Mouse (Mus musculus): ENCODE measurements around the gene Ces1g. TPM values are rescaled to one million over a fixed set of nuclear protein-coding genes. Genes with fewer than 3 reads are reported as not detected.

The Ces1g gene
- total and polyA plus RNA-seq, 2 experiments from 2014 or later: not detected

DNA sequence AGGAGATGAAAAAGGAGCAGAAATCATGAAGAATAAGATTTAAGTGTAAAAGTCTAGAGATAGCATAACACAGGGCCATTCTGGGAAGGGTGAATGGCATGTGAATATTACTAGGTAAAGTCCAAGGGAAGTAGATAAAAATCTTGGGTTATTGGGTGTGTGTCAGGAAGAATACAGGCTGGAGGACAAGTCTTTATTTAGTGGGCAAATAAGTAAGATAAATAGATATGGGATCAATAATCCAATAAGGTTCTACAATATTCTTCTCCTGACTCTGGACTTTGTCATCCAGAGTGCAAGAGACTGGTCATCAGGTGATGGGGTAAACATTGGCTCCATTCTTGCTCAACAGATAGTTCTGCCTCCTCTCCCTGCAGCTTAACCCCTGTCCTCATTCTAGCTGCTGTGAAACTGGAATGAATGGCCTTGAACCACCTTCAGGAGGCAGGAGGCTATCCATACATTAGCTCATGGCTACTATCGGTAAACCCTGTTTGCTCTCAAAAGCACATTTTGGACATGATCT, 84.6 kb downstream of the Ces1g start:
- ATAC-seq (ENCODE audit: insufficient read depth, low read depth): no peak
- no peaks in the 10 kb centered on the region for H3K9me3 ChIP-seq (replicated peaks; ENCODE audit: control insufficient read depth, low read length)
- no peak overlapping the region for H3K9ac ChIP-seq (replicated peaks; ENCODE audit: low read depth, low read length)
- no peaks in the 10 kb centered on the region for H3K4me1 ChIP-seq (ENCODE audit: control insufficient read depth, insufficient read depth)
- TF ChIP-seq EP300 (IDR thresholded peaks at IDR 0.05; ENCODE audit: low read depth) (no peak), CTCF (IDR thresholded peaks at IDR 0.05; ENCODE audit: low read depth) (no peak)
- no peaks in the 10 kb centered on the region for H3K27me3 ChIP-seq (ENCODE audit: control insufficient read depth, insufficient read depth, low read length)
- WGBS: 90% methylated on average over 1 of the region's 1 CpGs
- no peak for DNase-seq (ENCODE audit: low spot score)
- no peak overlapping the region for H3K27ac ChIP-seq (ENCODE audit: low read depth)
- no peak overlapping the region for H3K4me3 ChIP-seq (ENCODE audit: low read depth, low read length)
- H3K36me3 ChIP-seq (replicated peaks; ENCODE audit: control insufficient read depth, insufficient read depth, low read length): no peaks in the 10 kb centered on the region
- no peak overlapping the region for H3K4me2 ChIP-seq (ENCODE audit: low read depth, low read length)

Other genes starting within 250 kb of the Ces1g start
- gene Ces1c, start 206.0 kb downstream of the Ces1g start, total RNA-seq (2014; rRNA removed; ENCODE audit: low replicate concordance): not detected in 2 replicates
- not detected in 2 replicates for gene Ces1c, start 206.0 kb downstream of the Ces1g start, polyA plus RNA-seq (2015; fragmentation: Nextera tagmentation; extraction: Ambion mirVana)
- 0.50 TPM in 1 of 2 replicates, not detected in the other for gene Ces1d, start 139.5 kb downstream of the Ces1g start, total RNA-seq (2014; rRNA removed; ENCODE audit: low replicate concordance)
- gene Ces1d, start 139.5 kb downstream of the Ces1g start, polyA plus RNA-seq (2015; fragmentation: Nextera tagmentation; extraction: Ambion mirVana): 1.5 and 2.1 TPM in 2 replicates
- not detected in 2 replicates for gene Ces1e, start 107.7 kb downstream of the Ces1g start, total RNA-seq (2014; rRNA removed; ENCODE audit: low replicate concordance)
- gene Ces1e, start 107.7 kb downstream of the Ces1g start, polyA plus RNA-seq (2015; fragmentation: Nextera tagmentation; extraction: Ambion mirVana): 0.49 and 0.60 TPM in 2 replicates
- gene Ces1f, start 57.6 kb downstream of the Ces1g start, total RNA-seq (2014; rRNA removed; ENCODE audit: low replicate concordance): not detected in 2 replicates
- gene Ces1f, start 57.6 kb downstream of the Ces1g start, polyA plus RNA-seq (2015; fragmentation: Nextera tagmentation; extraction: Ambion mirVana): 0.11 TPM in 1 of 2 replicates, not detected in the other
- not detected in 2 replicates for gene Ces1h, start 42.4 kb upstream of the Ces1g start, total RNA-seq (2014; rRNA removed; ENCODE audit: low replicate concordance)
- gene Ces1h, start 42.4 kb upstream of the Ces1g start, polyA plus RNA-seq (2015; fragmentation: Nextera tagmentation; extraction: Ambion mirVana): not detected in 2 replicates
- gene Ces5a, start 198.5 kb upstream of the Ces1g start, total RNA-seq (2014; rRNA removed; ENCODE audit: low replicate concordance): not detected in 2 replicates
- gene Ces5a, start 198.5 kb upstream of the Ces1g start, polyA plus RNA-seq (2015; fragmentation: Nextera tagmentation; extraction: Ambion mirVana): 0.07 and 0.34 TPM in 2 replicates